Mouse (Mus musculus) layer of hippocampus, postnatal 14 days (tissue): ENCODE data around the gene Susd6. TPM values are rescaled to one million over a fixed set of nuclear protein-coding genes. Genes with fewer than 3 reads are reported as not detected.
A peak's percentile ranks its signal among the peaks of the same experiment; 100 is the strongest.
"Not testable (repeated sequence)": the region's sequence is repeated elsewhere in the genome, so short reads cannot be mapped to it uniquely, and the experiment has no call there.

Experiments
- DNase-seq, 2 experiments: peaks; one replicate each; pipeline ENCODE4 v3.0.0; 2021 to 2022; ENCODE audit warnings: low spot score in 2 of 2, mixed read lengths in 1 of 2
- total RNA-seq, 2 experiments: library from RNA; stranded (reverse); gene quantifications; 2 replicates each; pipeline ENCODE4 v1.2.3; 2021

Gene Susd6
- total RNA-seq, 2 experiments from 2014 or later: 54.3 TPM

- DNase-seq: no peak
Observed at GRCm38 (mm10) chr12:80811646-80812509, 21.6 kb downstream of the Susd6 start.

- DNase-seq: no peak
Observed at GRCm38 (mm10) chr12:80812510-80812820, 22.2 kb downstream of the Susd6 start.

DNA sequence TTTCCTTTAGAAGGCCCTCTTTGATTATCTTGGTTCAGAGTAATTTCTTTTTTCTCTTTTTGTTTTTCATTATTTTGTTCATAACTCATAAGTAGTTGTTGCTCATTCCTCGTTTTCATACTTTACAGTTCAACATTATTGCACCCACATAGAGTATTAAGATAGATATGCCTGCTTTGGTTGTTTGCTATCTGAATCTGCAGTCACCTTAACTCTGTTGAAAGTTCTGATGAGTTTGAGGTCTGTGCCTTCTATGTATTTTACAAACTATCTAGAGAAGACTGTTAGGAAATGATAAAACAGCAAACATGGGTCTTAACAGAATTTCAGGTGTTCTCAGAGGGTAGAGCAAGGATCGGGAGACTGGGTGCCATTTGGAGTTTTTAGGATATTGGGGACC, 23.1 kb downstream of the Susd6 start:
- DNase-seq: no peak

GRCm38 (mm10) chr12:80813872-80814271, 23.6 kb downstream of the Susd6 start:
- DNase-seq: no peak

GRCm38 (mm10) chr12:80814529-80814928, 24.2 kb downstream of the Susd6 start:
- DNase-seq: no peak

DNA sequence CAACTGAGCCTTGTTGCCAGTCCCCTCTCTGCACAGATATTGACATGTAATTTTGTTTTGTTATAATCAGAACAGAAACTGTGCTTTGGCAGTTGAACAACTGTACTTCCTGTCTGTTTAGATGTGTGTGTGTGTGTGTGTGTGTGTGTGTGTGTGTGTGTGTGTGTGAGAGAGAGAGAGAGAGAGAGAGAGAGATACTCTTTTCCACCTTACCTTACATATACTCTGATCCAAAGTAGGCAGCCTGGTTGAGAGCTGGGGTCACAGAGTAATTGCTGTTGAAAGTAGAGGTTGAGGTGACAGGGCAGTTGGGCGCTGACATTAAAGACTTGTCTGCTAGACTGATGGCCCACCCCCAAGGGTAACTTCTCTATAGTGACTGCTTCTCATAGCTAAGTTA, 25.0 kb downstream of the Susd6 start:
- no peak for DNase-seq

DNA sequence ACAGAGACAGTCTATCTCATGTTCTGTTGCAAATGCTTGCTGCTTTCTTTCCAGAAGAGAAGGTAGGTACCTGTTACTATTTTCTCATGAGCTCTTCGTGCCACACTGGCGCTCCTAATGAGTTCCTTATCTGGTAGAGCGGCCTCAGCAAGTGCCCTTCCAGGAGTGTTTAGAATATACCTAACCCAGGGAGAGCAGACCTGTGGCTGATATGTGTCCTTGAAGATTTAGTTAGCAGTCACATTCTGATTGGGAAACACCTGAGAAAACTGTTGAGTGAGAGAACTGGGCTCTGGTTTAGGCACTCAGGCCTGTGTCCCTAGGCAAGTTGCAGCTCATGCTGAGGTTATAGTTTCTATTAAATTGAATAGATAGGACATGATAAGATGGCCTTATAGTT, 25.6 kb downstream of the Susd6 start:
- DNase-seq: no peak

DNA sequence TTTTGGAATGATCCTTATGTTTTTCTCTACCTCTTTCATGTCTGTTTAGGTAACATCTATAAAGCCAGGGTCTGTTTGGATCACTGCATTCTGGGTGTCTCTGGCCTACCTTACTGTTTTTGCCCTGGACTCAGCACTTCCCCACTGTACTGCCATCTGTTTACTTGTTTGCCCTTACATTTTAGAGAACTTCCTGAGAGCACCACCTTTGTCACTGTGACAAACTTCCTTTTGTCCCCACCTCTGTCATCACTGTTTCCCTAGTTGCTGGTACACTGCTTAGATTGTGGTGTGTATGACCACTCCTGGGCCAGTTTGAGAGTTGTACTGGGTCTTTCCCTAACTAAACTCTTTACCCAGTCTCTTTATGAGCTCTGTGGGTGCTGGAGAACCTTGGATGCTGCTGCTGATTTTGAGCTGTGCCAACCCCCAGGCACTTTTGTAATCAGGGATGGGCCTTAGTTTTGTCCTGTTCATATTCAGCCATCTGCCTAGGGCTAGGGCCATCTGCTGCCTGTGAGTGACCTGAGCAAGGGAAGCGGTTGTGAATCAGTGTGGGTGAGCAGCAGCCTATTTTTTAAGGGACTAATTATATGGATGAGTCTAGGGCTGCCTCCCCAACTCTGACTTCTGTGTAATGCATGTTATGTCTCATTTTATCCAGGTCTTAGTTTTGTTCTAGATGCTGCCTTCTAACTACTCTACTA, 26.2 kb downstream of the Susd6 start:
- DNase-seq: no peak

DNA sequence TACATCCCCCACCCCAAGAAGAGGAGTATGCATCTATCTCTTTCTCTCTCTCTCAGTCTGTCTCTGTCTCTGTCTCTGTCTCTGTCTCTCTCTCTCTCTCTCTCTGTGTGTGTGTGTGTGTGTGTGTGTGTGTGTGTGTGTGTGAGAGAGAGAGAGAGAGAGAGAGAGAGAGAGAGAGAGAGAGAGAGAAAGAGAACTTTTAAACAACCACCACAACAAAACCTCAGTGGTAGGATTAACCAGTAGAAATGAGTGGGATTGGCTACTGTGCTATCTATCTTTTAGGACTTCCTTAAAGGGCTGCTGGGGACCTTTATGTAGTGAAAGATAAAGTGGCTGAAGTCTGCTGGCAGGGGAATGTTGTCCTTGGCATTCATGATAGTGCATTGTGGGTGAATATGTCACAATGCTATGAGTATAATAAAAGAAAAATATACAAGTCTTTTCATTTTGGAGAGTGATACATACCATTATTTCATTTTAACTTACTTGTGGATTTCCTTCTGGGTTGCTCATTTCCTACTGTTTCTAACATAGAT, 27.5 kb downstream of the Susd6 start:
- no peak for DNase-seq

DNA sequence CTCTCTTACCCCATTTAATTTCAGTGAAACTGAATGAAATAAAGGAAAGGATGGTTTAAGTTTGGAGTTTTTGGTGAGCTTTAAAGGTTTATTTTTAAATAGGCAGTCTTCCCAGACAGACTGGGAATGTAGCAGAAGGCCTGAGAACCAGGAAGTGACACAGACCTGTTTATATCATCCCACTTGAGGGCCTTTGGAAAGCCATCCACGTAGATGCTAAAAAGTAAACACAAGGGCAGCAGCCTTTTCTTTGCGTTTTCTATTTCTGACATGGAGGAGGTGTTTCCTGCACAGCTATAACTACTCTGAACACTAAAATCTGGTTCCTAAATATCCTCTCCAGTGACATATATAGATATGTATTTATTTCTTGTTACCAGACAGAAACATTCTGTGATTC, 28.7 kb downstream of the Susd6 start:
- not testable (repeated sequence) for DNase-seq

- DNase-seq: no peak
Observed at GRCm38 (mm10) chr12:80821312-80822007, 31.1 kb downstream of the Susd6 start.

- no peak for DNase-seq
Observed at GRCm38 (mm10) chr12:80822533-80822932, 32.2 kb downstream of the Susd6 start.

- DNase-seq: no peak
Observed at GRCm38 (mm10) chr12:80824202-80824601, 33.9 kb downstream of the Susd6 start.

DNA sequence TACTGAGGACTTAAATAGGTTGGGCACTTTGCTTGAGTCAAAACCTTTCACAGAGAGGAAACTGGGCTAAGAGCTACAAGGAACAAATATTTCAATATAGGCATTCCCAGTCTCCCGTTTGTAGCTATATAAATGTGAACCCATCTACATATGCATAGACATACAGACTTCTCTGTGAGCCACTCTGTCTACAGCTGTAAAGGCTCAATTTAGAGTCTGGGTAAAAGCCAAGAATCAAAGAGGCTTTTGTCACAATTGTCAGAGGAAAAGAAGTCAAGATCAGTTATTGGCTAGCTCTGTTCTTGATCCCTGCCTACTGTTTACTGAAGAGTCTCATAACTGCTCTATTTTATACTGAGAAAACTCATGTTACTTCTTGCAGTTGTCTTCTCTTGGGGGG, 36.1 kb downstream of the Susd6 start:
- no peak for DNase-seq

- peak in 1 of 2 experiments; percentile 51 for DNase-seq
Observed at GRCm38 (mm10) chr12:80827464-80828015, 37.2 kb downstream of the Susd6 start.

DNA sequence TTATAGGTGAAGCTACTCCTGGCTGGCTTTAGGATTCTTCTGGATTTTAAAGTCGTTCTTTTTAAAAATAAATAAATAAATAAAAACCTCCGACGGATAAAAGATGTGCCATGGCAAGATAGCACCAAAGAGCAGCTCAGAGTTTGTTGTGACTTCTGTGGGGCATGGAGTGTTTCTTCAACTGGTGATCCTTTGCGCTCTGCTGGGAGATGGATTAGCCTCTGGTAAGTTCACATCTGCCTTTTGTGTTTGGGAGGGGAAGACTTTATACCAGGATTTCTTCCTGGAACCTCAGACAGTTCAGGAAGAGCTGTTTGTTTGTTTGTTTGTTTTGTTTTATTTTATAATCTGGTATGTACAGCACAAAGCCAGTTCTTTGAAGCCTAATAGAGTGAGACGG, 37.7 kb downstream of the Susd6 start:
- no peak for DNase-seq

- DNase-seq: no peak
Observed at GRCm38 (mm10) chr12:80828951-80829350, 38.6 kb downstream of the Susd6 start.

DNA sequence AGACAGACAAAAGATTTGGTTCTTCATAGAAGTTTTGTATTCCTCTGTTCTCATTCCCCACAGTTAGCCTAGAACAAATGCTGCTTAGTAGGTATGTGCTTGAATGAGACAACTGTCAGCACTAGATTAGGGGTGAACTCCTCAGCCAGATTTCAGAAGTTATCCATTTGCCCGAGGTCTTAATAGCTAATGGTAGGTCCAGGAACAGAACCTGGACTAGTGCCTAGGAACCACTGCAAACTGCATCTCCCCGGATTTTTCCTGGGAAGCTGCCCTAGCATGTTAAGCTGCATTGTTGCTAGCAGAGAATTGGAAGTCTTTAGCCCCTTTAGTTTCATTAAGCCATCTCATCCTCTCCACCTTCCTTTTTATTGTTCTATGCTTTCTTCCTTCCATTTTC, 39.9 kb downstream of the Susd6 start:
- no peak for DNase-seq

DNA sequence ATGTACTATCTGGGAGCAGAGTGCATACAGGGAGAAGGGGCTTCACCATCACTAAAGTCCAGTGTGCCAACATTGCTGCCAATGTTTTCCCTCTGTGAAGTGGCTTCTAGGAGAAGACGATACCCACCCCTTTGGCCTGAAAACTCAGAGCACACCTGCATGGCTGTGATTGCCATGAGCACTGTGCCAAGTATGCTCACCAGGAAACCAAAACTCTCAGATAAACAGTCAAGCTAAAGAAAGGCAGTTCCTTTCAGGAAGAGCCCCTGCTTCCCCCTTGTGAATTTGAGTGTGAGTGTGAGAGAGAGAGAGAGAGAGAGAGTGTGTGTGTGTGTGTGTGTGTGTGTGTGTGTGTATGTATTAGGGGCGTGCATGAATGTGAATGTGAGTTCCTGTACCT, 40.5 kb downstream of the Susd6 start:
- DNase-seq: no peak

DNA sequence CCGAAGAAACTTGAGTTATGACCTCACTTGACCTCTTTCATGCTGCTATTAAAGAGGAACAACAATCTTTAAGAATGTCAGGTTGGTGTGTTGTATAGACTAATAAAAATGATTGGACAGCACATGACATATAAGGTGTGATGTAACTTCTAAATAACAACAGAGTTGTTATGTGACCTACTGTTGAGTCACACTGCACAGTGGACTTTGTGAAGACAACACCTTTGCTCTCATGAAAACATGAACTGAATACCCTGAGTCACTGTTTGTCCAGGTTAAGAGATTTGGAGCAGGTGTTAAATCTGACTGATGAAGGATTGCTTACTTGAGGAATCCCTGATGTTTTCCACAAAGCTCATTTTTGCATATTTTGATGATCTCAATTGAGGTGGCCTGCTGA, 42.0 kb downstream of the Susd6 start:
- DNase-seq: no peak

- no peak for DNase-seq
Observed at GRCm38 (mm10) chr12:80833541-80833940, 43.2 kb downstream of the Susd6 start.
